Mouse (Mus musculus) heart, postnatal 14 days (tissue): ENCODE data around the gene Hist2h3c2. TPM values are rescaled to one million over a fixed set of nuclear protein-coding genes. Genes with fewer than 3 reads are reported as not detected.
"Not testable (repeated sequence)": the region's sequence is repeated elsewhere in the genome, so short reads cannot be mapped to it uniquely, and the experiment has no call there.

Experiments used
- DNase-seq, 2 experiments: peaks; one replicate each; pipeline ENCODE4 v3.0.0; 2021 to 2022
- intact Hi-C: fragments of 180-260 bp; cut with DNase I; formaldehyde crosslinking; loops from one replicate; pipeline ENCODE4 v1.15.1; 2025
- long read RNA-seq, 2 experiments: library from polyadenylated mRNA; stranded (forward); transcript quantifications; one replicate each; pipeline ENCODE4 v2.0.0; 2021
- total RNA-seq, 2 experiments: library from RNA; stranded (reverse); gene quantifications; 2 replicates each; pipeline ENCODE4 v1.2.3; 2021

Hist2h3c2 gene
- 10 to 100 TPM; 22.1 to 48.5 TPM for total RNA-seq
- long read RNA-seq, experiment 1: 0 reads
- long read RNA-seq, experiment 2: 0 reads

- intact Hi-C loops: not testable (repeated sequence)
- peak; percentile 42 to 44 for DNase-seq
These were observed at the start of gene Hist2h3c2 for GRCm38 (mm10) chr3:96238954-96239793. Gene Hist2h3c2 (minus strand): TSS chr3:96239127.

GRCm38 (mm10) chr3:96287334-96287733, 48.4 kb upstream of the Hist2h3c2 start:
- intact Hi-C loops: not testable (repeated sequence)
- peak in 1 of 2 experiments; percentile 15 for DNase-seq

GRCm38 (mm10) chr3:96284457-96284856, 45.5 kb upstream of the Hist2h3c2 start:
- DNase-seq: peak in 1 of 2 experiments; percentile 21
- intact Hi-C loops: no loop called here

GRCm38 (mm10) chr3:96280660-96281059, 41.7 kb upstream of the Hist2h3c2 start:
- DNase-seq: no peak
- intact Hi-C loops: no loop called here

- DNase-seq: peak; percentile 91 to 95
- intact Hi-C loops: loop anchor here (5.0 kb wide), 2 partner anchors 164 to 224 kb away; no protein-coding TSS in a partner anchor
These were observed 39.1 kb upstream of the Hist2h3c2 start for GRCm38 (mm10) chr3:96277800-96278624.

GRCm38 (mm10) chr3:96277428-96277799, 38.5 kb upstream of the Hist2h3c2 start:
- peak in 1 of 2 experiments; percentile 39 for DNase-seq
- intact Hi-C loops: loop anchor here (5.0 kb wide), 2 partner anchors 165 to 225 kb away; no protein-coding TSS in a partner anchor

DNA sequence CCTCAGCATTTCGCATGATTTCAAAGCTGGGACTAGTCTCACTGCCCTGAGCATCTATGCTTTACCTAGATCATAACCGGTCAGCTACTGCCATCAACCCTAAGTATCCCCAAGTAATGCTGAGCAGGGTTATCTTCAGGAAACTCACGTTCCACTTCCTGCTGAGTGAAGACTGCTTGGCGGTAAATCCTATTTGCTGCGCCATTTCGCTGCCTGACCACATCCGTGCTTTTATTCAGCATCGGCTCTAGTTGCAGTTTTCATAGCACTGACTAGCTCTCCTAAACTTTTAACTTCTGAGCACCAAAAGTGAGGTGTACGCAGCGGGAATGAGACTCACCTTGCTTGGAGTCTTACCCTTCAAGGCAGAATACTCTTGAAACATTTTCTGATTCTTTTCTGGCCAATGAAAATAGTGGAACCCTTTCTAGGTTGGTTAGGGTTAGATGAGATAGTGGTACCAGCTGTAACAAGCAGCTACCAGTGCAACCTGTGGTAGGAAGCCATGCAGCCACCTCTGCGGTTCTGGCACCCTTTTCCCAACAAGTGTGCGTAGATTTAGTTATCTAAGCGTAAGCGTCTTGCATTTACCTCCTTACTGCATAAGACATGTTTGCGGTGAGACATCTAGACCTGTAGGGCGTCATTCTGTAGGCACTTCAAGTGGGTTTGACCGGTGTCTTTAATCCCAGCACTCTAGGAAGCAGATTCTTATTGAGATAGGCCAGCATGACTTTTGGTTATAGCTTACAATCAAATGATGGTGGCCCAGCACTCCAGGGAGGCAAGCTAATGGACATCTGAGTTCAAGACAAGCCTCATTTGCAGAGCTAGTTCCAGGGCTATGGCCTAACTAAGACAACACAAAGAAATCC, 34.9 kb upstream of the Hist2h3c2 start:
- no peak for DNase-seq

DNA sequence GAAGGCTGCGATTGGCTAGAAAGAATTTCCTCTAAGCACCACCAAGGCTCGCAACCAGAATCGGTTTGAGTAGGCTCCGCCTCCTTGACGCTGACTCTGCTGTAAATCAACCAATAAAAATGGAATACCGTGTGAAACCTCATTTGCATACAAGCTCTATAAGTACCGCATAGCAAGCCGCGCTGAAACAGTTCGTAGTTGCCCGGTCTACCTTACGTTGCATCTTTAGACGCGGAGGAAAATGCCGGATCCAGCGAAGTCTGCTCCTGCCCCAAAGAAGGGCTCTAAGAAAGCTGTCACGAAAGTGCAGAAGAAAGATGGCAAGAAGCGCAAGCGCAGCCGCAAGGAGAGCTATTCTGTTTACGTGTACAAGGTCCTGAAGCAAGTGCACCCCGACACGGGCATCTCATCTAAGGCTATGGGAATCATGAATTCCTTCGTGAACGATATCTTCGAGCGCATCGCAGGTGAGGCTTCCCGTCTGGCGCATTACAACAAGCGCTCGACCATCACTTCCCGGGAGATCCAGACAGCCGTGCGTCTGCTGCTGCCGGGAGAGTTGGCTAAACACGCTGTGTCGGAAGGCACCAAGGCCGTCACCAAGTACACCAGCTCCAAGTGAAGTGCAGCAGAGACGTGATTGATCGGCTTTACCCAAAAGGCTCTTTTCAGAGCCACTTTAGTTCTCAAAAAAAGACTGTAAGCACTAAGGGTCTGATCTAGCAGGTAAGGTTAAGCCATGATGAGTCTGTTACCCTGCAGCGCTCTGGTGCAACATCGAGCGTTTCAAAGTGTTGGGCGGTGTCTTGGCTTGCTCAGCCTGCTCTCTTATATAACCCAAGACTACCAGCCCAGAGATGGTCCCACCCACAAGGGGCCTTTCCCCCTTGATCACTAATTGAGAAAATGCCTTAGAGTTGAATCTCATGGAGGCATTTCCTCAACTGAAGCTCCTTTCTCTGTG, 30.9 kb upstream of the Hist2h3c2 start, which contains the start of gene Hist2h2bb:
Hist2h2bb (plus strand) TSS at position 242 of the 964 bp plus-strand sequence.
- intact Hi-C loops: no loop called here

More for the DNA sequence above, 34.9 kb upstream of the Hist2h3c2 start:
- intact Hi-C loops: no loop called here

DNA sequence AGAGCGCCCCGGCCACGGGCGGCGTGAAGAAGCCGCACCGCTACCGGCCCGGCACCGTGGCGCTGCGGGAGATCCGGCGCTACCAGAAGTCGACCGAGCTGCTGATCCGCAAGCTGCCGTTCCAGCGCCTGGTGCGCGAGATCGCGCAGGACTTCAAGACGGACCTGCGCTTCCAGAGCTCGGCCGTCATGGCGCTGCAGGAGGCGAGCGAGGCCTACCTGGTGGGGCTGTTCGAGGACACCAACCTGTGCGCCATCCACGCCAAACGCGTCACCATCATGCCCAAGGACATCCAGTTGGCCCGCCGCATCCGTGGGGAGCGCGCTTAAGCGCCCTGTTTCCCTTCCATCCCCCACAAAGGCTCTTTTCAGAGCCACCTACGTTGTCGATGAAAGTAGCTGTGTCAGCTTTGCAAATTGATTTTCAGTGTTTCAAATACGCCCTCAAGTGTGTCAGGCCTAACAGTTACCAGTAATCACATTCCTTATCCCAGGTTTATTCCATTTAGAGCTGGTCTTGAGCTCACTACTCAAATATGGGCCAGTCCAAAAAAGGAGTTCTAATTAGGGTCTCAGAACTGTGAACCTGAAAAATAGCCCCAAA, 29.9 kb upstream of the Hist2h3c2 start:
- intact Hi-C loops: not testable (repeated sequence)
- peak in 1 of 2 experiments; percentile 33 for DNase-seq

More for the DNA sequence above, 30.9 kb upstream of the Hist2h3c2 start, which contains the start of gene Hist2h2bb:
- DNase-seq: peak; percentile 84 to 85

DNA sequence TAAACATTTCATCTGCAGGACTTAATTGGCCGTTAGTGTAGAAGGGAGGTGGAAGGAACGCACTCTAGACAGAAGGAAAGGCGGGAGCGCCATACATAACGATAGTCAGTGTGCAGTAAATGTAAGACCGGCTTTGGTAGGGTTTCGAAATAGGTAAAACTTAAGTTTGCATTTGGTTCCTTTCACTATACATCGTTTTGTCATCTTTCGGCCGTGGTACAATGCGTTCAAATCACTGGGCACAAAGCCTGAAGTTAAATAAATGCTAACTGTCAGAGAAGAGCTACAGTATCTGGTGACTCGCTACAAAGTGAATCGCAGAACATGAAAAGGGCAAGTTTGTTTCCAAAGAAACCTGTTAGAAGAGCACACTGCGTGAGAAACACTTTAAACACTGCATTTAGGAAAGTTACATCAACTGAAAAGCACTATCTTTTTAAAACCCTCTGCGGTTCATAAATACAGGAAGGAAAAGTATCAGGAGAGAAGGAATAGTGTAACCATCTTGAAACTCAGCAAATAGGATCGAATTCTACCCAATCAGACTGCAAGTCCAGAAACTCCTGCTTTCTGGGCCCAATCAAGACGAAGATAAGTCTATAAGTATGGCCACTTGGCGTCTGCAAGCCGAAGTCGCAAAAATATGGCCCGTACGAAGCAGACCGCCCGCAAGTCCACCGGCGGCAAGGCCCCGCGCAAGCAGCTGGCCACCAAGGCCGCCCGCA, 29.3 kb upstream of the Hist2h3c2 start, which contains the start of gene Hist2h3b:
Hist2h3b (plus strand) TSS at position 604 of the 725 bp plus-strand sequence.
- intact Hi-C loops: no loop called here
- DNase-seq: peak; percentile 74 to 83

DNA sequence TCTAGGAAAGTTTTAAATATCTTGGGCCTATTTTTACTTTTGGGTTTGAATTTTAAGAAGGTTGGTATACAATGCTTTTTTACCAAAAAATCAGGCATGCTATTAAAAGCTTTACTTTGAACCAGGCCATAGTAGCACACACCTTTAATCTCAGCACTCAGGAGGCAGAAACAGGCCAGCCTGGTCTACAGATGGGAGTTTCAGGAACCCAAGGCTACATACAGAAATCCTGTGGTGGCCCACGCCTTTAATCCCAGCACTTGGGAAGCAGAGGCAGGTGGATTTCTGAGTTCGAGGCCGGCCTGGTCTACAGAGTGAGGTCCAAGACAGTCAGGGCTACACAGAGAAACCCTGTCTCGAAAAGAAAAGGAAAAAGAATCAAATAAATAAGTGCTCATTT, 28.6 kb upstream of the Hist2h3c2 start:
- no peak for DNase-seq
- intact Hi-C loops: no loop called here

- DNase-seq: no peak
- intact Hi-C loops: no loop called here
These were observed 27.3 kb upstream of the Hist2h3c2 start for GRCm38 (mm10) chr3:96266132-96266710.

GRCm38 (mm10) chr3:96264404-96264949, 25.6 kb upstream of the Hist2h3c2 start:
- intact Hi-C loops: no loop called here
- no peak for DNase-seq

GRCm38 (mm10) chr3:96263558-96264403, 24.9 kb upstream of the Hist2h3c2 start:
- intact Hi-C loops: loop anchor here (1.0 to 2.0 kb wide), 2 partner anchors 17 to 43 kb away; partner anchors contain the start of genes Hist2h2ac and Hist2h3c1
- DNase-seq: peak; percentile 53

- DNase-seq: peak; percentile 92 to 96
- intact Hi-C loops: loop anchor here (1.0 to 2.0 kb wide), 2 partner anchors 16 to 43 kb away; partner anchors contain the start of genes Hist2h2ac and Hist2h3c1
These were observed 24.1 kb upstream of the Hist2h3c2 start, which contains the start of gene Hist2h4 for GRCm38 (mm10) chr3:96262979-96263550. Gene Hist2h4 (minus strand): TSS chr3:96263311.
